Mouse (Mus musculus): ENCODE data around the gene Rrp9. TPM values are rescaled to one million over a fixed set of nuclear protein-coding genes. Genes with fewer than 3 reads are reported as not detected.

The Rrp9 gene
- polyA plus RNA-seq, 1 experiment from 2014 or later = 40.8 TPM

- Histone ChIP-seq H3K4me2 (ENCODE audit: low read depth, low read length) (peak overlapping the region; percentile 74), H3K4me3 (replicated peaks; ENCODE audit: low read length) (peak overlapping the region; percentile 52), H3K9ac (ENCODE audit: low read length) (peak overlapping the region; percentile 77; the same call in 1 of the 2 replicates), H3K4me1 (ENCODE audit: control insufficient read depth, insufficient read depth, low read length) (peaks cover 48% of the 10 kb centered on the region), H3K27me3 (ENCODE audit: control insufficient read depth, insufficient read depth, low read length) (no peaks in the 10 kb centered on the region), H3K27ac (ENCODE audit: low read length) (peak overlapping the region; percentile 26; the same call in 1 of the 2 replicates), H3K9me3 (replicated peaks; ENCODE audit: control insufficient read depth, low read length) (no peaks in the 10 kb centered on the region), H3K36me3 (ENCODE audit: control insufficient read depth, insufficient read depth, low read length) (no peaks in the 10 kb centered on the region)
- peak; percentile 0; the same call in 1 of the 2 replicates for ATAC-seq (ENCODE audit: insufficient read depth, low FRiP score)
- 31% methylated on average over 9 of the region's 9 CpGs for WGBS
Observed at GRCm38 (mm10) chr9:106447951-106448350, 27.8 kb upstream of the Rrp9 start.

GRCm38 (mm10) chr9:106448498-106449031 lies 27.2 kb upstream of the Rrp9 start:
- Histone ChIP-seq H3K4me2 (ENCODE audit: low read depth, low read length) (peak overlapping the region; percentile 74), H3K4me1 (ENCODE audit: control insufficient read depth, insufficient read depth, low read length) (peaks cover 48% of the 10 kb centered on the region), H3K9ac (ENCODE audit: low read length) (peak overlapping the region; percentile 77), H3K9me3 (replicated peaks; ENCODE audit: control insufficient read depth, low read length) (no peaks in the 10 kb centered on the region), H3K27ac (ENCODE audit: low read length) (peak overlapping the region; percentile 73), H3K27me3 (ENCODE audit: control insufficient read depth, insufficient read depth, low read length) (no peaks in the 10 kb centered on the region), H3K4me3 (replicated peaks; ENCODE audit: low read length) (peak overlapping the region; percentile 52), H3K36me3 (ENCODE audit: control insufficient read depth, insufficient read depth, low read length) (no peaks in the 10 kb centered on the region)
- WGBS = 0% methylated on average over 23 of the region's 23 CpGs
- ATAC-seq (ENCODE audit: insufficient read depth, low FRiP score) = peak; percentile 71; the same call in 1 of the 2 replicates

GRCm38 (mm10) chr9:106449947-106450346 lies 25.8 kb upstream of the Rrp9 start:
- WGBS = 87% methylated on average over 8 of the region's 8 CpGs
- Histone ChIP-seq H3K9me3 (replicated peaks; ENCODE audit: control insufficient read depth, low read length) (no peaks in the 10 kb centered on the region), H3K27me3 (ENCODE audit: control insufficient read depth, insufficient read depth, low read length) (no peaks in the 10 kb centered on the region), H3K4me3 (replicated peaks; ENCODE audit: low read length) (no peak overlapping the region), H3K4me2 (ENCODE audit: low read depth, low read length) (no peak overlapping the region), H3K27ac (ENCODE audit: low read length) (peak overlapping the region; percentile 48), H3K9ac (ENCODE audit: low read length) (0 out of 2 replicates have a peak overlapping the region, but pooled peaks have one; percentile 2), H3K36me3 (ENCODE audit: control insufficient read depth, insufficient read depth, low read length) (no peaks in the 10 kb centered on the region), H3K4me1 (ENCODE audit: control insufficient read depth, insufficient read depth, low read length) (peaks cover 58% of the 10 kb centered on the region)
- ATAC-seq (ENCODE audit: insufficient read depth, low FRiP score) = no peak

GRCm38 (mm10) chr9:106450661-106451060 lies 25.1 kb upstream of the Rrp9 start:
- H3K27me3 ChIP-seq (ENCODE audit: control insufficient read depth, insufficient read depth, low read length) = no peaks in the 10 kb centered on the region
- no peaks in the 10 kb centered on the region for H3K9me3 ChIP-seq (replicated peaks; ENCODE audit: control insufficient read depth, low read length)
- 13% methylated on average over 9 of the region's 9 CpGs for WGBS
- H3K4me1 ChIP-seq (ENCODE audit: control insufficient read depth, insufficient read depth, low read length) = peaks cover 62% of the 10 kb centered on the region
- peak overlapping the region; percentile 7; the same call in 1 of the 2 replicates for H3K4me2 ChIP-seq (ENCODE audit: low read depth, low read length)
- no peak overlapping the region for H3K4me3 ChIP-seq (replicated peaks; ENCODE audit: low read length)
- no peaks in the 10 kb centered on the region for H3K36me3 ChIP-seq (ENCODE audit: control insufficient read depth, insufficient read depth, low read length)
- peak; percentile 6; the same call in 1 of the 2 replicates for ATAC-seq (ENCODE audit: insufficient read depth, low FRiP score)
- H3K9ac ChIP-seq (ENCODE audit: low read length) = no peak overlapping the region
- peak overlapping the region; percentile 48 for H3K27ac ChIP-seq (ENCODE audit: low read length)

- 0 out of 2 replicates have a peak overlapping the region, but pooled peaks have one; percentile 7 for H3K4me2 ChIP-seq (ENCODE audit: low read depth, low read length)
- no peak overlapping the region for H3K4me3 ChIP-seq (replicated peaks; ENCODE audit: low read length)
- no peak overlapping the region for H3K27ac ChIP-seq (ENCODE audit: low read length)
- H3K9me3 ChIP-seq (replicated peaks; ENCODE audit: control insufficient read depth, low read length) = no peaks in the 10 kb centered on the region
- no peak for ATAC-seq (ENCODE audit: insufficient read depth, low FRiP score)
- 68% methylated on average over 11 of the region's 11 CpGs for WGBS
- no peaks in the 10 kb centered on the region for H3K36me3 ChIP-seq (ENCODE audit: control insufficient read depth, insufficient read depth, low read length)
- H3K4me1 ChIP-seq (ENCODE audit: control insufficient read depth, insufficient read depth, low read length) = peaks cover 68% of the 10 kb centered on the region
- 0 out of 2 replicates have a peak overlapping the region, but pooled peaks have one; percentile 10 for H3K9ac ChIP-seq (ENCODE audit: low read length)
- H3K27me3 ChIP-seq (ENCODE audit: control insufficient read depth, insufficient read depth, low read length) = no peaks in the 10 kb centered on the region
Observed at GRCm38 (mm10) chr9:106451298-106451697, 24.5 kb upstream of the Rrp9 start.

GRCm38 (mm10) chr9:106451899-106452298 lies 23.9 kb upstream of the Rrp9 start:
- no peak overlapping the region for H3K4me2 ChIP-seq (ENCODE audit: low read depth, low read length)
- no peaks in the 10 kb centered on the region for H3K9me3 ChIP-seq (replicated peaks; ENCODE audit: control insufficient read depth, low read length)
- 63% methylated on average over 2 of the region's 2 CpGs for WGBS
- no peak for ATAC-seq (ENCODE audit: insufficient read depth, low FRiP score)
- H3K9ac ChIP-seq (ENCODE audit: low read length) = no peak overlapping the region
- H3K27ac ChIP-seq (ENCODE audit: low read length) = no peak overlapping the region
- no peak overlapping the region for H3K4me3 ChIP-seq (replicated peaks; ENCODE audit: low read length)
- H3K4me1 ChIP-seq (ENCODE audit: control insufficient read depth, insufficient read depth, low read length) = peaks cover 68% of the 10 kb centered on the region
- no peaks in the 10 kb centered on the region for H3K27me3 ChIP-seq (ENCODE audit: control insufficient read depth, insufficient read depth, low read length)
- no peaks in the 10 kb centered on the region for H3K36me3 ChIP-seq (ENCODE audit: control insufficient read depth, insufficient read depth, low read length)

GRCm38 (mm10) chr9:106452351-106452750 lies 23.4 kb upstream of the Rrp9 start:
- Histone ChIP-seq H3K4me2 (ENCODE audit: low read depth, low read length) (no peak overlapping the region), H3K27ac (ENCODE audit: low read length) (no peak overlapping the region), H3K36me3 (ENCODE audit: control insufficient read depth, insufficient read depth, low read length) (no peaks in the 10 kb centered on the region), H3K9ac (ENCODE audit: low read length) (no peak overlapping the region), H3K9me3 (replicated peaks; ENCODE audit: control insufficient read depth, low read length) (no peaks in the 10 kb centered on the region), H3K4me3 (replicated peaks; ENCODE audit: low read length) (no peak overlapping the region), H3K27me3 (ENCODE audit: control insufficient read depth, insufficient read depth, low read length) (no peaks in the 10 kb centered on the region), H3K4me1 (ENCODE audit: control insufficient read depth, insufficient read depth, low read length) (peaks cover 68% of the 10 kb centered on the region)
- no peak for ATAC-seq (ENCODE audit: insufficient read depth, low FRiP score)
- 42% methylated on average over 6 of the region's 6 CpGs for WGBS

- Histone ChIP-seq H3K27me3 (ENCODE audit: control insufficient read depth, insufficient read depth, low read length) (no peaks in the 10 kb centered on the region), H3K4me3 (replicated peaks; ENCODE audit: low read length) (peak overlapping the region; percentile 69), H3K4me2 (ENCODE audit: low read depth, low read length) (peak overlapping the region; percentile 67), H3K4me1 (ENCODE audit: control insufficient read depth, insufficient read depth, low read length) (peaks cover 65% of the 10 kb centered on the region), H3K36me3 (ENCODE audit: control insufficient read depth, insufficient read depth, low read length) (no peaks in the 10 kb centered on the region), H3K9ac (ENCODE audit: low read length) (peak overlapping the region; percentile 33; the same call in 1 of the 2 replicates), H3K9me3 (replicated peaks; ENCODE audit: control insufficient read depth, low read length) (no peaks in the 10 kb centered on the region), H3K27ac (ENCODE audit: low read length) (no peak overlapping the region)
- 8% methylated on average over 7 of the region's 7 CpGs for WGBS
- ATAC-seq (ENCODE audit: insufficient read depth, low FRiP score) = no peak
Observed at GRCm38 (mm10) chr9:106452821-106453220, 22.9 kb upstream of the Rrp9 start.

GRCm38 (mm10) chr9:106453271-106454070 lies 22.3 kb upstream of the Rrp9 start, which contains the start of gene Pcbp4:
Gene Pcbp4 (plus strand): TSS chr9:106453291.
- WGBS = under 1% methylated on average over 35 of the region's 74 CpGs
- Histone ChIP-seq H3K9me3 (replicated peaks; ENCODE audit: control insufficient read depth, low read length) (no peaks in the 10 kb centered on the region), H3K36me3 (ENCODE audit: control insufficient read depth, insufficient read depth, low read length) (no peaks in the 10 kb centered on the region), H3K4me2 (ENCODE audit: low read depth, low read length) (peak within 1 kb of the TSS; percentile 67), H3K4me1 (ENCODE audit: control insufficient read depth, insufficient read depth, low read length) (peaks cover 60% of the 10 kb centered on the region), H3K27ac (ENCODE audit: low read length) (peak within 1 kb of the TSS; percentile 77), H3K4me3 (replicated peaks; ENCODE audit: low read length) (peak within 1 kb of the TSS; percentile 69), H3K27me3 (ENCODE audit: control insufficient read depth, insufficient read depth, low read length) (no peaks in the 10 kb centered on the region), H3K9ac (ENCODE audit: low read length) (peak within 1 kb of the TSS; percentile 83)
- ATAC-seq (ENCODE audit: insufficient read depth, low FRiP score) = peak; percentile 79
